Mouse (Mus musculus) cortical plate, adult 2 months (tissue): ENCODE results near the gene Ptpn13.

Source experiments
- CTCF ChIP-seq: fragments of 200-500 bp; IDR thresholded peaks from 2 replicates; pipeline ENCODE4 v1.5.1; 2011; ENCODE audit warnings: mild to moderate bottlenecking, control low read depth, low read length; ENCODE audit not compliant: insufficient read depth; ENCODE audit errors: extremely low read depth
- POLR2A ChIP-seq: fragments of 200-500 bp; IDR thresholded peaks from 2 replicates; pipeline ENCODE4 v1.6.1; 2011; ENCODE audit warnings: mild to moderate bottlenecking, low read length, control low read depth; ENCODE audit not compliant: insufficient read depth; ENCODE audit errors: extremely low read depth

- TF ChIP-seq POLR2A, result no peak
- no peak for TF ChIP-seq CTCF
Observed at GRCm38 (mm10) chr5:103418886-103419285, 6.1 kb upstream of the Ptpn13 start.
